Mouse (Mus musculus): ENCODE measurements around the gene Coa3. TPM values are rescaled to one million over a fixed set of nuclear protein-coding genes. Genes with fewer than 3 reads are reported as not detected.

Coa3 gene
- polyA plus RNA-seq, 1 experiment from 2014 or later: 210 TPM

GRCm38 (mm10) chr11:101311083-101311482 lies 32.2 kb upstream of the Coa3 start:
- H3K4me1 ChIP-seq: no peaks in the 10 kb centered on the region
- ATAC-seq (ENCODE audit: low FRiP score): no peak
- H3K4me3 ChIP-seq: no peak overlapping the region
- H3K9me3 ChIP-seq (replicated peaks): no peaks in the 10 kb centered on the region
- WGBS: 87% methylated on average over 3 of the region's 3 CpGs
- no peak overlapping the region for H3K9ac ChIP-seq
- H3K27ac ChIP-seq: no peak overlapping the region
- H3K4me2 ChIP-seq (replicated peaks): no peak overlapping the region
- H3K27me3 ChIP-seq: no peaks in the 10 kb centered on the region
- H3K36me3 ChIP-seq: no peaks in the 10 kb centered on the region

- 38% methylated on average over 5 of the region's 5 CpGs for WGBS
These were observed 28.8 kb upstream of the Coa3 start for GRCm38 (mm10) chr11:101307744-101308143.

GRCm38 (mm10) chr11:101302004-101302798 lies 23.3 kb upstream of the Coa3 start, which contains the start of gene Becn1:
Becn1 (minus strand) TSS chr11:101302286.
- WGBS: 6% methylated on average over 39 of the region's 39 CpGs
- Histone ChIP-seq H3K9ac (peak within 1 kb of the TSS; percentile 89), H3K9me3 (replicated peaks) (no peaks in the 10 kb centered on the region), H3K27me3 (no peaks in the 10 kb centered on the region), H3K4me1 (peaks cover 14% of the 10 kb centered on the region), H3K27ac (peak within 1 kb of the TSS; percentile 35; the same call in 1 of the 2 replicates), H3K4me2 (replicated peaks) (peak within 1 kb of the TSS; percentile 84), H3K36me3 (peaks cover 11% of the 10 kb centered on the region), H3K4me3 (peak within 1 kb of the TSS; percentile 93)
- peak; percentile 89 for ATAC-seq (ENCODE audit: low FRiP score)

More at GRCm38 (mm10) chr11:101307744-101308143, 28.8 kb upstream of the Coa3 start:
- Histone ChIP-seq H3K27me3 (no peaks in the 10 kb centered on the region), H3K36me3 (no peaks in the 10 kb centered on the region), H3K4me3 (no peak overlapping the region), H3K9ac (no peak overlapping the region), H3K27ac (no peak overlapping the region), H3K9me3 (replicated peaks) (no peaks in the 10 kb centered on the region), H3K4me2 (replicated peaks) (no peak overlapping the region), H3K4me1 (no peaks in the 10 kb centered on the region)
- ATAC-seq (ENCODE audit: low FRiP score): no peak

GRCm38 (mm10) chr11:101301299-101302003 lies 22.5 kb upstream of the Coa3 start:
- WGBS: 14% methylated on average over 26 of the region's 26 CpGs
- no peaks in the 10 kb centered on the region for H3K9me3 ChIP-seq (replicated peaks)
- H3K4me3 ChIP-seq: peak overlapping the region; percentile 93
- H3K36me3 ChIP-seq: peaks cover 16% of the 10 kb centered on the region
- H3K27ac ChIP-seq: peak overlapping the region; percentile 35; the same call in 1 of the 2 replicates
- peak; percentile 38 for ATAC-seq (ENCODE audit: low FRiP score)
- H3K4me2 ChIP-seq (replicated peaks): peak overlapping the region; percentile 84
- H3K4me1 ChIP-seq: peaks cover 14% of the 10 kb centered on the region
- peak overlapping the region; percentile 89 for H3K9ac ChIP-seq
- H3K27me3 ChIP-seq: no peaks in the 10 kb centered on the region

GRCm38 (mm10) chr11:101300881-101301280 lies 22.0 kb upstream of the Coa3 start:
- Histone ChIP-seq H3K27ac (no peak overlapping the region), H3K4me3 (peak overlapping the region; percentile 93), H3K4me1 (peaks cover 14% of the 10 kb centered on the region), H3K9ac (peak overlapping the region; percentile 89), H3K4me2 (replicated peaks) (peak overlapping the region; percentile 84), H3K36me3 (peaks cover 17% of the 10 kb centered on the region), H3K27me3 (no peaks in the 10 kb centered on the region), H3K9me3 (replicated peaks) (no peaks in the 10 kb centered on the region)
- no peak for ATAC-seq (ENCODE audit: low FRiP score)
- 68% methylated on average over 7 of the region's 7 CpGs for WGBS

GRCm38 (mm10) chr11:101295191-101295590 lies 16.3 kb upstream of the Coa3 start:
- peaks cover under 1% of the 10 kb centered on the region; the same call in 1 of the 2 replicates for H3K4me1 ChIP-seq
- H3K27me3 ChIP-seq: no peaks in the 10 kb centered on the region
- no peak for ATAC-seq (ENCODE audit: low FRiP score)
- H3K27ac ChIP-seq: no peak overlapping the region
- WGBS: 86% methylated on average over 8 of the region's 8 CpGs
- no peak overlapping the region for H3K4me2 ChIP-seq (replicated peaks)
- peaks cover 70% of the 10 kb centered on the region for H3K36me3 ChIP-seq
- no peaks in the 10 kb centered on the region for H3K9me3 ChIP-seq (replicated peaks)
- no peak overlapping the region for H3K9ac ChIP-seq
- no peak overlapping the region for H3K4me3 ChIP-seq

GRCm38 (mm10) chr11:101291231-101291630 lies 12.3 kb upstream of the Coa3 start:
- Histone ChIP-seq H3K4me1 (no peaks in the 10 kb centered on the region), H3K9ac (no peak overlapping the region), H3K9me3 (replicated peaks) (no peaks in the 10 kb centered on the region), H3K4me3 (no peak overlapping the region), H3K27ac (no peak overlapping the region), H3K27me3 (no peaks in the 10 kb centered on the region), H3K36me3 (peaks cover 81% of the 10 kb centered on the region), H3K4me2 (replicated peaks) (no peak overlapping the region)
- ATAC-seq (ENCODE audit: low FRiP score): no peak
- 96% methylated on average over 8 of the region's 8 CpGs for WGBS

- no peak overlapping the region for H3K9ac ChIP-seq
- no peak for ATAC-seq (ENCODE audit: low FRiP score)
- no peaks in the 10 kb centered on the region for H3K4me1 ChIP-seq
- no peaks in the 10 kb centered on the region for H3K9me3 ChIP-seq (replicated peaks)
- H3K27ac ChIP-seq: no peak overlapping the region
- no peaks in the 10 kb centered on the region; the same call in 1 of the 2 replicates for H3K27me3 ChIP-seq
- H3K4me3 ChIP-seq: no peak overlapping the region
- WGBS: 87% methylated on average over 9 of the region's 9 CpGs
- no peak overlapping the region for H3K4me2 ChIP-seq (replicated peaks)
- peaks cover 53% of the 10 kb centered on the region for H3K36me3 ChIP-seq
These were observed 8.4 kb upstream of the Coa3 start for GRCm38 (mm10) chr11:101287306-101287705.

GRCm38 (mm10) chr11:101283805-101284204 lies 4.9 kb upstream of the Coa3 start:
- H3K4me1 ChIP-seq: peaks cover 5% of the 10 kb centered on the region
- H3K27ac ChIP-seq: no peak overlapping the region
- ATAC-seq (ENCODE audit: low FRiP score): no peak
- H3K4me3 ChIP-seq: no peak overlapping the region
- H3K9ac ChIP-seq: no peak overlapping the region
- no peak overlapping the region for H3K4me2 ChIP-seq (replicated peaks)
- no peaks in the 10 kb centered on the region for H3K9me3 ChIP-seq (replicated peaks)
- 68% methylated on average over 4 of the region's 4 CpGs for WGBS
- H3K36me3 ChIP-seq: peaks cover 19% of the 10 kb centered on the region
- no peaks in the 10 kb centered on the region; the same call in 1 of the 2 replicates for H3K27me3 ChIP-seq

- no peak overlapping the region for H3K4me3 ChIP-seq
- no peak for ATAC-seq (ENCODE audit: low FRiP score)
- H3K27ac ChIP-seq: no peak overlapping the region
- H3K4me1 ChIP-seq: peaks cover 9% of the 10 kb centered on the region
- H3K9ac ChIP-seq: no peak overlapping the region
- H3K4me2 ChIP-seq (replicated peaks): no peak overlapping the region
- H3K9me3 ChIP-seq (replicated peaks): no peaks in the 10 kb centered on the region
- no peaks in the 10 kb centered on the region; the same call in 1 of the 2 replicates for H3K27me3 ChIP-seq
- 15% methylated on average over 5 of the region's 5 CpGs for WGBS
- peaks cover 12% of the 10 kb centered on the region for H3K36me3 ChIP-seq
These were observed 4.0 kb upstream of the Coa3 start for GRCm38 (mm10) chr11:101282896-101283295.

- Histone ChIP-seq H3K9me3 (replicated peaks) (no peaks in the 10 kb centered on the region), H3K27me3 (peaks cover 3% of the 10 kb centered on the region), H3K4me3 (no peak overlapping the region), H3K36me3 (peaks cover 15% of the 10 kb centered on the region; the same call in 1 of the 2 replicates), H3K9ac (no peak overlapping the region), H3K27ac (no peak overlapping the region), H3K4me2 (replicated peaks) (no peak overlapping the region), H3K4me1 (peaks cover 28% of the 10 kb centered on the region)
- ATAC-seq (ENCODE audit: low FRiP score): no peak
- WGBS: 50% methylated on average over 7 of the region's 7 CpGs
These were observed 1.9 kb upstream of the Coa3 start for GRCm38 (mm10) chr11:101280837-101281236.

GRCm38 (mm10) chr11:101279193-101279569 lies 267 bp upstream of the Coa3 start:
- ATAC-seq (ENCODE audit: low FRiP score): peak; percentile 54
- no peaks in the 10 kb centered on the region for H3K9me3 ChIP-seq (replicated peaks)
- peaks cover 3% of the 10 kb centered on the region for H3K27me3 ChIP-seq
- no peak overlapping the region for H3K9ac ChIP-seq
- H3K36me3 ChIP-seq: 0 out of 2 replicates have a peak, but pooled peaks cover 9% of the 10 kb centered on the region
- H3K4me3 ChIP-seq: peak overlapping the region; percentile 71
- WGBS: 62% methylated on average over 14 of the region's 14 CpGs
- H3K4me2 ChIP-seq (replicated peaks): peak overlapping the region; percentile 84
- no peak overlapping the region for H3K27ac ChIP-seq
- H3K4me1 ChIP-seq: peaks cover 28% of the 10 kb centered on the region
